Mouse (Mus musculus): Measurements from ENCODE around the gene Adig.

GRCm38 (mm10) chr2:158506475-158506874, 4.1 kb downstream of the Adig start:
- no peak for TF ChIP-seq CTCF (IDR thresholded peaks at IDR 0.05; ENCODE audit: borderline replicate concordance, control insufficient read depth, extremely low read depth, insufficient read depth, low read length, poor library complexity)
- TF ChIP-seq POLR2A (IDR thresholded peaks at IDR 0.05; ENCODE audit: control insufficient read depth, extremely low read depth, insufficient read depth, low read length, poor library complexity) = no peak
